Mouse (Mus musculus): ENCODE results near the gene Spag7.

DNA sequence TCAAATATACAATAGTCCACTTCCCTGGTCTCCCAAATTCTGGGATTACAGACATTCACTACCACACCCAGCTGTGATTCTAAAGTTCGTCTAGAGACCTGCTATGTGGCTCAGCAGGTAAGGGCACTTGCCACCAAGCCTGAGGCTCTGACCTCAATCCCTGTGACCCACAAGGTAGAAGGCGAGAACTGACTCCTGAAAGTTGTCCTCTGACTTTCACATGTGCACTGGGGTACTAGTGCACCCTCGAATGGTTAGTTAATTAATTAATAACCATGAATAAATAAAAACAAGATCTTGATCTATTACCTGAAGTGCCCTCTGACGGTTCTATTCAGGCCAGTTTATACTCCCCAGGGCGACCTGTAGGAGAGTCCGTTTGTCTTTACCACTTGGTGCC is 44.0 kb upstream of the Spag7 start:
- TF ChIP-seq CTCF (IDR thresholded peaks at IDR 0.05; ENCODE audit: control insufficient read depth, insufficient read depth, insufficient replicate concordance, low read depth, low read length) = no peak
- TF ChIP-seq POLR2A (IDR thresholded peaks at IDR 0.05; ENCODE audit: control insufficient read depth, low read depth, low read length) = no peak
